Mouse (Mus musculus): Measurements from ENCODE around the gene Cnpy2. TPM values are rescaled to one million over a fixed set of nuclear protein-coding genes. Genes with fewer than 3 reads are reported as not detected.
A peak's percentile ranks its signal among the peaks of the same experiment; 100 is the strongest.
"Not testable (repeated sequence)": the region's sequence is repeated elsewhere in the genome, so short reads cannot be mapped to it uniquely, and the experiment has no call there.

Cnpy2 gene
- polyA plus RNA-seq, 1 experiment from 2014 or later: 239 TPM

GRCm38 (mm10) chr10:128309654-128310053, 12.6 kb upstream of the Cnpy2 start:
- Histone ChIP-seq H3K4me2 (no peak overlapping the region), H3K4me3 (ENCODE audit: low read depth, low read length) (no peak overlapping the region), H3K36me3 (ENCODE audit: control insufficient read depth, insufficient read depth, low read length) (peaks cover 23% of the 10 kb centered on the region), H3K4me1 (ENCODE audit: control insufficient read depth, insufficient read depth, low read length) (no peaks in the 10 kb centered on the region), H3K9me3 (ENCODE audit: control insufficient read depth, low read length) (no peaks in the 10 kb centered on the region), H3K27ac (ENCODE audit: low read depth, low read length) (no peak overlapping the region), H3K27me3 (ENCODE audit: control insufficient read depth, insufficient read depth, low read length) (no peaks in the 10 kb centered on the region), H3K9ac (ENCODE audit: low read length) (no peak overlapping the region)
- no peak for ATAC-seq (ENCODE audit: low FRiP score)
- DNase-seq (ENCODE audit: low spot score, missing footprints): no peak
- WGBS: 92% methylated on average over 7 of the region's 7 CpGs

GRCm38 (mm10) chr10:128310177-128310576, 12.1 kb upstream of the Cnpy2 start:
- no peaks in the 10 kb centered on the region for H3K4me1 ChIP-seq (ENCODE audit: control insufficient read depth, insufficient read depth, low read length)
- H3K36me3 ChIP-seq (ENCODE audit: control insufficient read depth, insufficient read depth, low read length): peaks cover 25% of the 10 kb centered on the region
- WGBS: 88% methylated on average over 11 of the region's 11 CpGs
- no peak overlapping the region for H3K9ac ChIP-seq (ENCODE audit: low read length)
- no peak overlapping the region for H3K4me3 ChIP-seq (ENCODE audit: low read depth, low read length)
- no peak overlapping the region for H3K4me2 ChIP-seq
- H3K27me3 ChIP-seq (ENCODE audit: control insufficient read depth, insufficient read depth, low read length): no peaks in the 10 kb centered on the region
- no peaks in the 10 kb centered on the region for H3K9me3 ChIP-seq (ENCODE audit: control insufficient read depth, low read length)
- DNase-seq (ENCODE audit: low spot score, missing footprints): peak; percentile 14
- no peak overlapping the region for H3K27ac ChIP-seq (ENCODE audit: low read depth, low read length)
- no peak for ATAC-seq (ENCODE audit: low FRiP score)

GRCm38 (mm10) chr10:128310902-128311301, 11.4 kb upstream of the Cnpy2 start:
- Histone ChIP-seq H3K4me2 (no peak overlapping the region), H3K27me3 (ENCODE audit: control insufficient read depth, insufficient read depth, low read length) (no peaks in the 10 kb centered on the region), H3K9me3 (ENCODE audit: control insufficient read depth, low read length) (no peaks in the 10 kb centered on the region), H3K4me3 (ENCODE audit: low read depth, low read length) (no peak overlapping the region), H3K4me1 (ENCODE audit: control insufficient read depth, insufficient read depth, low read length) (no peaks in the 10 kb centered on the region), H3K27ac (ENCODE audit: low read depth, low read length) (no peak overlapping the region), H3K9ac (ENCODE audit: low read length) (no peak overlapping the region), H3K36me3 (ENCODE audit: control insufficient read depth, insufficient read depth, low read length) (peaks cover 25% of the 10 kb centered on the region)
- no peak for ATAC-seq (ENCODE audit: low FRiP score)
- DNase-seq (ENCODE audit: low spot score, missing footprints): no peak
- WGBS: 95% methylated on average over 4 of the region's 4 CpGs

GRCm38 (mm10) chr10:128315578-128315977, 6.7 kb upstream of the Cnpy2 start:
- H3K4me1 ChIP-seq (ENCODE audit: control insufficient read depth, insufficient read depth, low read length): no peaks in the 10 kb centered on the region
- H3K9me3 ChIP-seq (ENCODE audit: control insufficient read depth, low read length): no peaks in the 10 kb centered on the region
- no peak overlapping the region for H3K4me3 ChIP-seq (ENCODE audit: low read depth, low read length)
- 95% methylated on average over 8 of the region's 8 CpGs for WGBS
- DNase-seq (ENCODE audit: low spot score, missing footprints) (peak; percentile 19), ATAC-seq (ENCODE audit: low FRiP score) (no peak)
- H3K27ac ChIP-seq (ENCODE audit: low read depth, low read length): no peak overlapping the region
- no peak overlapping the region for H3K4me2 ChIP-seq
- H3K9ac ChIP-seq (ENCODE audit: low read length): no peak overlapping the region
- H3K27me3 ChIP-seq (ENCODE audit: control insufficient read depth, insufficient read depth, low read length): no peaks in the 10 kb centered on the region
- peaks cover 25% of the 10 kb centered on the region for H3K36me3 ChIP-seq (ENCODE audit: control insufficient read depth, insufficient read depth, low read length)

GRCm38 (mm10) chr10:128321641-128322040, 618 bp upstream of the Cnpy2 start:
- DNase-seq (ENCODE audit: low spot score, missing footprints) (peak; percentile 90), ATAC-seq (ENCODE audit: low FRiP score) (no peak)
- 63% methylated on average over 12 of the region's 12 CpGs for WGBS
- H3K9ac ChIP-seq (ENCODE audit: low read length): peak overlapping the region; percentile 99
- H3K9me3 ChIP-seq (ENCODE audit: control insufficient read depth, low read length): no peaks in the 10 kb centered on the region
- H3K4me1 ChIP-seq (ENCODE audit: control insufficient read depth, insufficient read depth, low read length): peaks cover 11% of the 10 kb centered on the region
- H3K27ac ChIP-seq (ENCODE audit: low read depth, low read length): no peak overlapping the region
- peak overlapping the region; percentile 89 for H3K4me2 ChIP-seq
- H3K4me3 ChIP-seq (ENCODE audit: low read depth, low read length): peak overlapping the region; percentile 82
- no peaks in the 10 kb centered on the region for H3K27me3 ChIP-seq (ENCODE audit: control insufficient read depth, insufficient read depth, low read length)
- H3K36me3 ChIP-seq (ENCODE audit: control insufficient read depth, insufficient read depth, low read length): peaks cover 24% of the 10 kb centered on the region

- peaks cover 25% of the 10 kb centered on the region for H3K36me3 ChIP-seq (ENCODE audit: control insufficient read depth, insufficient read depth, low read length)
- no peaks in the 10 kb centered on the region for H3K27me3 ChIP-seq (ENCODE audit: control insufficient read depth, insufficient read depth, low read length)
- no peak overlapping the region for H3K27ac ChIP-seq (ENCODE audit: low read depth, low read length)
- H3K4me2 ChIP-seq: peak overlapping the region; percentile 89
- 87% methylated on average over 8 of the region's 8 CpGs for whole genome bisulfite sequencing
- H3K4me1 ChIP-seq (ENCODE audit: control insufficient read depth, insufficient read depth, low read length): peaks cover 11% of the 10 kb centered on the region
- H3K4me3 ChIP-seq (ENCODE audit: low read depth, low read length): peak overlapping the region; percentile 82
- ATAC-seq (ENCODE audit: low FRiP score) (no peak), DNase-seq (ENCODE audit: low spot score, missing footprints) (peak; percentile 81)
- H3K9ac ChIP-seq (ENCODE audit: low read length): peak overlapping the region; percentile 99
- no peaks in the 10 kb centered on the region for H3K9me3 ChIP-seq (ENCODE audit: control insufficient read depth, low read length)
These were observed 1.3 kb downstream of the Cnpy2 start for GRCm38 (mm10) chr10:128323516-128323915.

GRCm38 (mm10) chr10:128326825-128327224, 4.6 kb downstream of the Cnpy2 start:
- ATAC-seq (ENCODE audit: low FRiP score): no peak
- H3K36me3 ChIP-seq (ENCODE audit: control insufficient read depth, insufficient read depth, low read length): peaks cover 21% of the 10 kb centered on the region
- WGBS: 95% methylated on average over 8 of the region's 8 CpGs

GRCm38 (mm10) chr10:128327610-128328009, 5.4 kb downstream of the Cnpy2 start:
- no peak for DNase-seq (ENCODE audit: low spot score, missing footprints)
- H3K36me3 ChIP-seq (ENCODE audit: control insufficient read depth, insufficient read depth, low read length): peaks cover 21% of the 10 kb centered on the region

More at GRCm38 (mm10) chr10:128326825-128327224, 4.6 kb downstream of the Cnpy2 start:
- H3K27ac ChIP-seq (ENCODE audit: low read depth, low read length): no peak overlapping the region
- H3K9me3 ChIP-seq (ENCODE audit: control insufficient read depth, low read length): no peaks in the 10 kb centered on the region
- no peaks in the 10 kb centered on the region for H3K27me3 ChIP-seq (ENCODE audit: control insufficient read depth, insufficient read depth, low read length)
- no peak overlapping the region for H3K9ac ChIP-seq (ENCODE audit: low read length)
- no peak for DNase-seq (ENCODE audit: low spot score, missing footprints)
- no peak overlapping the region for H3K4me2 ChIP-seq
- peaks cover 9% of the 10 kb centered on the region for H3K4me1 ChIP-seq (ENCODE audit: control insufficient read depth, insufficient read depth, low read length)
- H3K4me3 ChIP-seq (ENCODE audit: low read depth, low read length): no peak overlapping the region

GRCm38 (mm10) chr10:128332358-128333249, 10.3 kb downstream of the Cnpy2 start:
- not testable (repeated sequence) for ATAC-seq (ENCODE audit: low FRiP score); H3K9ac ChIP-seq (ENCODE audit: low read length); H3K36me3 ChIP-seq (ENCODE audit: control insufficient read depth, insufficient read depth, low read length); H3K9me3 ChIP-seq (ENCODE audit: control insufficient read depth, low read length); DNase-seq (ENCODE audit: low spot score, missing footprints); H3K27ac ChIP-seq (ENCODE audit: low read depth, low read length); H3K4me3 ChIP-seq (ENCODE audit: low read depth, low read length); H3K4me1 ChIP-seq (ENCODE audit: control insufficient read depth, insufficient read depth, low read length); H3K27me3 ChIP-seq (ENCODE audit: control insufficient read depth, insufficient read depth, low read length); H3K4me2 ChIP-seq
- WGBS: 84% methylated on average over 6 of the region's 6 CpGs

More at GRCm38 (mm10) chr10:128327610-128328009, 5.4 kb downstream of the Cnpy2 start:
- no peak for ATAC-seq (ENCODE audit: low FRiP score)
- 93% methylated on average over 10 of the region's 10 CpGs for WGBS
- no peak overlapping the region for H3K4me3 ChIP-seq (ENCODE audit: low read depth, low read length)
- H3K9ac ChIP-seq (ENCODE audit: low read length): no peak overlapping the region
- peaks cover 9% of the 10 kb centered on the region for H3K4me1 ChIP-seq (ENCODE audit: control insufficient read depth, insufficient read depth, low read length)
- no peak overlapping the region for H3K4me2 ChIP-seq
- H3K9me3 ChIP-seq (ENCODE audit: control insufficient read depth, low read length): no peaks in the 10 kb centered on the region
- H3K27me3 ChIP-seq (ENCODE audit: control insufficient read depth, insufficient read depth, low read length): no peaks in the 10 kb centered on the region
- no peak overlapping the region for H3K27ac ChIP-seq (ENCODE audit: low read depth, low read length)

Measured in midbrain, embryonic 11.5 days (tissue).